Mouse (Mus musculus): ENCODE measurements at regions not wholly inside any gene's neighbourhood (a gene's known extent, or its start where the extent isn't known, plus 50 kb on each side); places are given as distances from the start of the nearest gene placed in this dataset.

DNA sequence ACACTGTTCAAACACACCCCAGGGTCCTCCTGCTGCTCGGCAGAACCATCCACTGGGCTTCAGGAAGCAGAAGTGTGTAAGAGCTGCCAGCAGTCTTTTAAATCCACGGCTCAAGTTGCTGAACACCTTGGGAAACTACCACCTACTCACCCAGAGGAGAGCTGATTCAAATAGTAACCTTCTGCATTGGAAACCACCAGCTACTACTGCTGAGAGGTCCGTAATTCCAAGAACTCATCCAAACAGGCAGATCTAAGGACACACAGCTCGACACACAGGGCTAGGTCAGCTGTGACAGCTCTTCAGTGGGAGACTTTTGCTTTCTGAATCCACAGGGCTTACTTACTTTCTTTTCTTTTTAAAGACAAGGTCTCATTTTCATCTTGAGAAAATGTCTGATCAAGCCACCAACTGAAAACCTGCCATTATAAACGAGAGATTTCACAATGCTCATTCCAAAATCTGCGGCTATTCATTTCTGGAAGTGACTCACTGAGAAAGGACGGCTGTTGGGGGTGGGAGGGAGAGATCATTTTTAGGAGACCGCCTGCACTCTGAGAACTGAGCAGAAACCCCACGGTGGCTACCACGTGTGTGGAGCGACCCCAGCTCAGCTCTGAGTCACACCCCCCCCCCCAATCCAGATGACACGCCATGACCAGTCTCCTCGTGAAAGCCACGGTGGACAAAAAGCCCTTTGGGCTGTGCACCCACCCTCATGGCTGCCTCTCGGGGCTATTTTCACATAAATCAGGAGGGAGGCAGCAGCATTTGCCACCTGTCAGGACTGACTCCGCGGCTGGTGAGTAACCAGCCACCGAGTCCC is 129.5 kb upstream of the Klf14 start:
- 59% methylated on average over 18 of the region's 18 CpGs for WGBS

GRCm38 (mm10) chr6:31088973-31089368 is 130.1 kb upstream of the Klf14 start:
- 61% methylated on average over 5 of the region's 5 CpGs for WGBS
- Histone ChIP-seq H3K27ac (peak overlapping the region; percentile 83), H3K27me3 (ENCODE audit: poor library complexity, severe bottlenecking) (no peaks in the 10 kb centered on the region; the same call in 1 of the 2 replicates), H3K4me3 (peak overlapping the region; percentile 32; the same call in 1 of the 2 replicates), H3K9me3 (no peaks in the 10 kb centered on the region), H3K4me1 (peaks cover 48% of the 10 kb centered on the region), H3K36me3 (replicated peaks) (no peaks in the 10 kb centered on the region)
- no peak for DNase-seq (ENCODE audit: extremely low spot score, low spot score)

More for the DNA sequence above, 129.5 kb upstream of the Klf14 start:
- no peak for DNase-seq (ENCODE audit: extremely low spot score, low spot score)
- Histone ChIP-seq H3K9me3 (no peaks in the 10 kb centered on the region), H3K27ac (peak overlapping the region; percentile 83), H3K36me3 (replicated peaks) (no peaks in the 10 kb centered on the region), H3K4me1 (peaks cover 48% of the 10 kb centered on the region), H3K4me3 (peak overlapping the region; percentile 32), H3K27me3 (ENCODE audit: poor library complexity, severe bottlenecking) (no peaks in the 10 kb centered on the region; the same call in 1 of the 2 replicates)

- H3K27ac ChIP-seq, result no peak overlapping the region
- no peaks in the 10 kb centered on the region for H3K36me3 ChIP-seq (replicated peaks)
- H3K27me3 ChIP-seq (ENCODE audit: poor library complexity, severe bottlenecking), result no peaks in the 10 kb centered on the region; the same call in 1 of the 2 replicates
- whole genome bisulfite sequencing, result 96% methylated on average over 6 of the region's 6 CpGs
- no peaks in the 10 kb centered on the region for H3K9me3 ChIP-seq
- peaks cover 48% of the 10 kb centered on the region for H3K4me1 ChIP-seq
- no peak for DNase-seq (ENCODE audit: extremely low spot score, low spot score)
- H3K4me3 ChIP-seq, result no peak overlapping the region
Measured at GRCm38 (mm10) chr6:31090288-31090687, 131.4 kb upstream of the Klf14 start.

DNA sequence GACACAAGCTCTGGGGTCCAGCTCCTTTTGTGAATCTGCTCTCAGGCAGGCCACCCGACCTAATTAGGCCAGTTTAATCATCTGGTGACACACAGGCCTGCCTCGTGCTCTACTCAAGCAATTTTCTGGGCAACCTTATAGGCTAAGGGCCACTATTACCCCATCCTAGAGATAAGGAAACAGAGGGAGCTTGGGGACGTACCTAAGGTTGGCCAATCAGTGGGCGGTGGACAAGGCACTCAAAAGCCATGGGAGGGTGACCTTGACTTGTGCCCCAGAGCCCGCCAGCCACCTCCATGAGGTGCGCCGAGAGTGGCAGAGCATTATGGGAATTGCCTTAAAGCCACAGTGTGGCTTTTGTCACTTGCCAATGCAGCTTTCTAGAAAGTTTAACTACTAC is 131.9 kb upstream of the Klf14 start:
- Histone ChIP-seq H3K27ac (0 out of 2 replicates have a peak overlapping the region, but pooled peaks have one; percentile 9), H3K4me3 (no peak overlapping the region), H3K4me1 (peaks cover 49% of the 10 kb centered on the region), H3K36me3 (replicated peaks) (no peaks in the 10 kb centered on the region), H3K27me3 (ENCODE audit: poor library complexity, severe bottlenecking) (no peaks in the 10 kb centered on the region; the same call in 1 of the 2 replicates), H3K9me3 (no peaks in the 10 kb centered on the region)
- 87% methylated on average over 7 of the region's 7 CpGs for WGBS
- DNase-seq (ENCODE audit: extremely low spot score, low spot score), result no peak

DNA sequence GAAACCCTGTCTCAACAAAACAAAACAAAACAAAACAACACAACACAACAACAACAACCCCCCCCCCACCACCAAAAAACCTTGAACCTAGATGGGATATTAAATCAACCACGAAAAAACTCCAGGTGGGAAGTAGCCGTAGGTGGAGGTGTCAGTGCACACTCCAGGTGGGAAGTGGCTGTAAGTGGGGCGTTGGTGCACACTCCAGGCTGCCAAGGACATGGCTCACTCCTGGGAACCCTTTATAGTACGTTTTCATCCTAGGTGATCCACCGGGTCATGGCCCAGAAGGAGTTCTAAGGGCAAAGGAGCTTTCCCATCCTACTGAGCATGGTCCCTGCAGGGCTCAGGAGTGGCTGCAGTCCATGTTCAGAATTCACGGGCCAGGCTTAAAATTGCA is 133.4 kb upstream of the Klf14 start:
- Histone ChIP-seq H3K27ac (0 out of 2 replicates have a peak overlapping the region, but pooled peaks have one; percentile 8), H3K4me1 (peaks cover 49% of the 10 kb centered on the region), H3K36me3 (replicated peaks) (no peaks in the 10 kb centered on the region), H3K27me3 (ENCODE audit: poor library complexity, severe bottlenecking) (no peaks in the 10 kb centered on the region; the same call in 1 of the 2 replicates), H3K9me3 (no peaks in the 10 kb centered on the region), H3K4me3 (no peak overlapping the region)
- no peak for DNase-seq (ENCODE audit: extremely low spot score, low spot score)
- WGBS, result 88% methylated on average over 6 of the region's 6 CpGs

GRCm38 (mm10) chr6:31092760-31093159 is 133.9 kb upstream of the Klf14 start:
- no peaks in the 10 kb centered on the region for H3K36me3 ChIP-seq (replicated peaks)
- H3K4me1 ChIP-seq, result peaks cover 49% of the 10 kb centered on the region
- no peak overlapping the region for H3K4me3 ChIP-seq
- no peak for DNase-seq (ENCODE audit: extremely low spot score, low spot score)
- H3K9me3 ChIP-seq, result no peaks in the 10 kb centered on the region
- 0 out of 2 replicates have a peak overlapping the region, but pooled peaks have one; percentile 8 for H3K27ac ChIP-seq
- 89% methylated on average over 5 of the region's 5 CpGs for WGBS
- no peaks in the 10 kb centered on the region; the same call in 1 of the 2 replicates for H3K27me3 ChIP-seq (ENCODE audit: poor library complexity, severe bottlenecking)

DNA sequence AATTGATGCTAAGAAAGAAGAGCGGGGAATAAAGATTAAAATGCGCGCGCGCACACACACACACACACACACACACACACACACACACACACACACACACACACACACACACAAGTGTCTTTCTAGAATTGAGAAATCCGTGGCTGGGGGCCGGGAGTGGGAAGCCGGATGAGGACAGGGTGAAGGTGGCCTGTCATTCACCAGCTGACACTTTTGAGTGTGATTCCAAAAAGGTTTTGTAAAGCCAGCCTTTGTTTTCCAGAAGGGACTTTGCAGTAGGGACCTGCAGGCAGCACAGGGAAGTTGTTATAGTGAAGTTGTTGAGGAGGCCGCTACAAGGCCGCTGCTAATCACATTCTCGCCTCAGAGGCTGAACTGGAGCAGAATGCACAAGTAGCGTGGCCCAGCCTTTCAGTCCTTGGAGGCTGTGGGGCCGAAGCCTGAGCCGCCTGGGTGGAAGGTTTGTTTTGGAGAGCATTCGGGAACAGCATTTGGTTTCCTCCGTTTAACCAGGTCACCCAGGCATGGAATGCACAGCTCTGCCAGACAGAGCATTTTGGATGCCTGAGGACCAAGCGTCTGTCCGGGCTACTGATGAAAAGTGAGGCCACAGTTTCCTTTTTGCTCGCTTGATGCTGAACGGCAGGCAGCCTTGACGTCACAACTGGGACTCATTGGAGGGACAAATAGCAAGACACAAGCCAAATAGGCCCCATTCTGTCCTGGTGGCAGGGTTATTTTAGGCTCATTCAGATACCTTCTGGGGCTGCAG is 137.3 kb upstream of the Klf14 start:
- no peak overlapping the region for H3K4me3 ChIP-seq
- no peaks in the 10 kb centered on the region for H3K36me3 ChIP-seq (replicated peaks)
- peak overlapping the region; percentile 82 for H3K27ac ChIP-seq
- peak; percentile 51 for DNase-seq (ENCODE audit: extremely low spot score, low spot score)
- 55% methylated on average over 21 of the region's 21 CpGs for WGBS
- peaks cover 51% of the 10 kb centered on the region for H3K4me1 ChIP-seq
- H3K27me3 ChIP-seq (ENCODE audit: poor library complexity, severe bottlenecking), result no peaks in the 10 kb centered on the region
- H3K9me3 ChIP-seq, result no peaks in the 10 kb centered on the region

DNA sequence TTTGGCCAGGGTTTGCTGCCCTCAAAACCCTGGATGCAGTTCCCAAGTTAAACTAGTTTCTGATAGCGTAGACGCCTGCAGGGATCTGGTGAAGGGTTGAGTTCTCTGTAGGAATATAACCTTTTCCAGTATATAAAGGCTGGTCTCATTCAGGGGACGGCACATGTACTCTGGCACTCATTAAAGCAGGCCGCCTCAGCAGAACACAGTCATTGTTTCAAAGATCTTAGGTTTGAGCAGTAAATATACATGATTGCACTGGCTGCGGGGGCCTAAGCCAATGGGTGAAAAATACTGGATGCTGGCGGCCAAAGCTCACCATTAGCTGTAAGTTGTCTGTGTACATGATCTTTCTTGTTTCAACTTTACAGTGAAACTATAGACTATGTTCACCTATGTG is 137.9 kb upstream of the Klf14 start:
- Histone ChIP-seq H3K36me3 (replicated peaks) (no peaks in the 10 kb centered on the region), H3K27me3 (ENCODE audit: poor library complexity, severe bottlenecking) (no peaks in the 10 kb centered on the region), H3K9me3 (no peaks in the 10 kb centered on the region), H3K4me3 (no peak overlapping the region), H3K27ac (peak overlapping the region; percentile 82), H3K4me1 (peaks cover 51% of the 10 kb centered on the region)
- WGBS, result 81% methylated on average over 6 of the region's 6 CpGs
- no peak for DNase-seq (ENCODE audit: extremely low spot score, low spot score)

- H3K9me3 ChIP-seq, result no peaks in the 10 kb centered on the region
- H3K27ac ChIP-seq, result peak overlapping the region; percentile 82; the same call in 1 of the 2 replicates
- no peak overlapping the region for H3K4me3 ChIP-seq
- H3K4me1 ChIP-seq, result peaks cover 51% of the 10 kb centered on the region
- H3K36me3 ChIP-seq (replicated peaks), result no peaks in the 10 kb centered on the region
- DNase-seq (ENCODE audit: extremely low spot score, low spot score), result no peak
- 84% methylated on average over 9 of the region's 9 CpGs for WGBS
- H3K27me3 ChIP-seq (ENCODE audit: poor library complexity, severe bottlenecking), result no peaks in the 10 kb centered on the region
Measured at GRCm38 (mm10) chr6:31097254-31097653, 138.4 kb upstream of the Klf14 start.

DNA sequence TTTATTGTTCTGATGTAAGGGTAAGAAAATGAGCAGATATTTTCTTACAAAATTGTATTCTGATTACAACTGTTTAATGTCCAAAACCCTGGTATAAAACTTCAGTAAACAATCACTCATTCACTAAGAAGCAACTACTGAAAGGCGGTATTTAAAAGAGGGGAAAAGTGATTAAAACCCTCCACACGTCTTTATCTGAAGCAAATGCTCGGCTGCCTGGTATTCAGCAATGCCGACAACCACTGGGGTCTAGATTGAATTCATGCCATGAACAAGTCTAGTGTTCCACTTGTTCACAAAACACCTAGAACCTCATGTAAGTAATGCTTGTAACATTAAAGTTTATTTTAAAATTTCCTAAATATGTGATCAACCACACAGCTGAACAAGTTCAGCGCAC is 139.2 kb upstream of the Klf14 start:
- Histone ChIP-seq H3K4me3 (no peak overlapping the region), H3K4me1 (peaks cover 51% of the 10 kb centered on the region), H3K27me3 (ENCODE audit: poor library complexity, severe bottlenecking) (no peaks in the 10 kb centered on the region), H3K9me3 (no peaks in the 10 kb centered on the region), H3K27ac (peak overlapping the region; percentile 61; the same call in 1 of the 2 replicates), H3K36me3 (replicated peaks) (no peaks in the 10 kb centered on the region)
- DNase-seq (ENCODE audit: extremely low spot score, low spot score), result no peak
- WGBS, result 74% methylated on average over 5 of the region's 5 CpGs

DNA sequence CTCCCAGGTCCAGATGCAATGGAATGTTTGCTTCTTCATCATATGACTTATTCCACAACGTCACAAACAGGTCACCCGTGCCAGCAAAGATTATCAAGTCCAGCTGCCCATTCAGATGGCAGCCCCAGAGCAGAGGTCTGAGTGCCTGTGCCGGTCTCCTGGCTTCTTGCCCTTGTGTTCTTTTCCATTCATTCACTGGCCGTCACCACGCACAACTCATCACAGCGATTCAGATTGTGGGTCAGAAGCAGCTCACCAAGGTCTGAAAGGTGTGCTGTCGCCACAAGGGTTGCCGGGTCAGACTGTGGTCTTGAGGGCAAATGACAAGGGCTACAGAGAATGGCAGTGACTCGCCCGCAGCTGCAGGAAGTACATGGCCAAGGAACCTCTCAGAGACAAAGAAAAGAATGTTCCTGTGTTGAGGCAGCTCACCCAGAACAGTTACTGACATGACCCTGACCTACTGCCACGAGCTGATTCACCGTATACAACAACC is 141.3 kb upstream of the Klf14 start:
- no peak for DNase-seq (ENCODE audit: extremely low spot score, low spot score)
- Histone ChIP-seq H3K9me3 (no peaks in the 10 kb centered on the region), H3K27ac (no peak overlapping the region), H3K36me3 (replicated peaks) (no peaks in the 10 kb centered on the region), H3K4me3 (no peak overlapping the region), H3K27me3 (ENCODE audit: poor library complexity, severe bottlenecking) (no peaks in the 10 kb centered on the region), H3K4me1 (peaks cover 51% of the 10 kb centered on the region)
- WGBS, result 82% methylated on average over 12 of the region's 12 CpGs

DNA sequence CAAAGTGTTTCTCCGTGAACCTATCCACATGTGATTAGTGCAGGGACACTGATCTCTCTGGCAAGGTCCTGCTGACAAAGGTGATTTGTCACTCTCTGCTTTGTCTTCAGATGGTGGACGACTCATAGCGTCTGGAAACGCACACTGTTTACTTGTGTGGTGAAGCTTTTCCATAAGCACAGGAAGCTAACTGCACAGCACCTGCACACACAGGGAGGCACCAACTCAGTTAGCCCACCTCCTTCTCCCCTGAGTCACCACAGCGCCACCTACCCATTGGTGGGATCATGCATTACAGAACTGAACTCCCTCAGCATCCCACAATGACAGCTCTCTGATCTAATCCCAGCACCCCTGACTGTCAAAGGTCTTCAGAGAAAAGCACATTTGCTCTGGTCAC is 141.9 kb upstream of the Klf14 start:
- DNase-seq (ENCODE audit: extremely low spot score, low spot score), result no peak
- whole genome bisulfite sequencing, result 74% methylated on average over 5 of the region's 5 CpGs
- H3K27me3 ChIP-seq (ENCODE audit: poor library complexity, severe bottlenecking), result no peaks in the 10 kb centered on the region
- H3K27ac ChIP-seq, result no peak overlapping the region
- H3K4me3 ChIP-seq, result no peak overlapping the region
- H3K9me3 ChIP-seq, result no peaks in the 10 kb centered on the region
- H3K4me1 ChIP-seq, result peaks cover 45% of the 10 kb centered on the region
- no peaks in the 10 kb centered on the region for H3K36me3 ChIP-seq (replicated peaks)

All from forebrain, embryonic 10.5 days (tissue).